ENCODE assay signal across 8 mouse cellular contexts in the genomic region with DNA sequence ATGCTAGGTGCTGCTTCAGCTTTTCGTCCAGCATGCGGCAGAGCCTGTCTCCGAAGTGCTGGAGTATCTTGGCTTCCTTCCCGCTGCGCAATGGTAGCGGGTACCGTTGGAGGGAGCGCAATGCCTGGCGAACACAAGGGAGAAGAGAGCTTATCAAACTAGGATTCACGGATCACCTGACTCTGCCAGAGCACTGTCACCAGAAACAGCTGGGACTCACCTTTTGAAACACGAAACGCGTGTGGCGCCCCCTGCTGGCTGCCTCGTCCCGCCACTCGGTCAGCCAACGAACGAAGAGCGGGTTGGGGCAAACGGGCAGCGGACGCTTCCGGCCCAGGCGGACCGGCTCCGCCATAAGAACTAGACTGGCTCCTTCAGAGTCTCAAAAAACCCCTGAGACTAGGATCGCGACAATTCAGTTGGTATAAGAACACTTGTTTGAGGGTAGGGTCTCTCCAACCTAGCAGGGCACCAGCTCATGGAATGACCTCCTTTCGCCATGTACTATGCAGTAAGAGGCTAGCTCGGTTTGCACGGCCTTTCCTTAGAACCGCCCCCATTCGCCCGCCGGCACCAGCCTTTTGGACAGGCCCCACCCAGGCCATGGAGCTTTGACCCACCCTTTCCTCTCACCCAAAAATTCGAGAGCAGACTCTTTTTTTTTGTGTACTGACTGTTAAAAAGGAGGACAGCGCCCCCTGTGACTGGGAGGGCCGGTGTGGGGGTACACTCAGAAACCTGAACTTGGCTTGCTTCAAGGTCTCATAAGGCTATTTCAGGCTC. TPM values are rescaled to one million over a fixed set of nuclear protein-coding genes. Genes with fewer than 3 reads are reported as not detected.
DNase-seq lines count a peak whose midpoint lies in the region; ATAC-seq and TF ChIP-seq lines count a peak whose summit lies in the region.

Mus81 (minus strand) TSS at position 635 of the 783 bp plus-strand sequence.

- peak within 1 kb of the TSS; percentile 94 for H3K4me3 ChIP-seq in bone marrow, adult 2 months (replicated peaks; ENCODE audit: control insufficient read depth, low read depth, low read length)
- H3K4me3 ChIP-seq in heart, embryonic 10.5 days: peak within 1 kb of the TSS; percentile 68
- H3K4me3 ChIP-seq in kidney, embryonic 15.5 days (replicated peaks): peak within 1 kb of the TSS; percentile 61

- H3K4me1 ChIP-seq in bone marrow, adult 2 months (ENCODE audit: control insufficient read depth, insufficient read depth, low read length): peaks cover 2% of the 10 kb centered on the region; the same call in 1 of the 2 replicates
- peaks cover 38% of the 10 kb centered on the region for H3K4me1 ChIP-seq in heart, embryonic 10.5 days
- H3K4me1 ChIP-seq in kidney, embryonic 15.5 days: peaks cover 51% of the 10 kb centered on the region

- TF ChIP-seq CTCF in bone marrow, adult 2 months (IDR thresholded peaks at IDR 0.05; ENCODE audit: control insufficient read depth, insufficient read depth, low read length): peak; percentile 86

- TF ChIP-seq POLR2A in bone marrow, adult 2 months (IDR thresholded peaks at IDR 0.05; ENCODE audit: borderline replicate concordance, control insufficient read depth, low read depth, low read length): peak; percentile 78

- DNase-seq in A20 (ENCODE audit: low read depth, low spot score): peak; percentile 97
- peak; percentile 98 for DNase-seq in heart, embryonic 10.5 days (ENCODE audit: low spot score)
- DNase-seq in liver: peak; percentile 96
- peak; percentile 96 to 99 for DNase-seq in spleen, postnatal 4 days (ENCODE audit: low spot score in 2 of 2)

- peak; percentile 47 for ATAC-seq in erythroblast, adult 5-6 weeks (replicated peaks; ENCODE audit: low FRiP score, poor library complexity, severe bottlenecking)
- ATAC-seq in kidney, embryonic 15.5 days (replicated peaks; ENCODE audit: low FRiP score): peak; percentile 81
- ATAC-seq in monocyte, adult 5-6 weeks (replicated peaks; ENCODE audit: insufficient number of reproducible peaks, low FRiP score, low TSS enrichment, poor library complexity, severe bottlenecking): peak; percentile 19

- H3K27ac ChIP-seq in bone marrow, adult 2 months (ENCODE audit: control insufficient read depth, insufficient read depth, low read depth, low read length, poor library complexity): peak within 1 kb of the TSS; percentile 94
- peak within 1 kb of the TSS; percentile 97 for H3K27ac ChIP-seq in heart, embryonic 10.5 days
- H3K27ac ChIP-seq in kidney, embryonic 15.5 days: peak within 1 kb of the TSS; percentile 100

- WGBS in bone marrow, adult 2 months: under 1% methylated on average over 39 of the region's 39 CpGs
- under 1% methylated on average over 39 of the region's 39 CpGs for WGBS in heart, embryonic 10.5 days
- WGBS in kidney, embryonic 15.5 days: under 1% methylated on average over 39 of the region's 39 CpGs

- H3K9me3 ChIP-seq in heart, embryonic 10.5 days: no peaks in the 10 kb centered on the region
- no peaks in the 10 kb centered on the region for H3K9me3 ChIP-seq in kidney, embryonic 15.5 days (replicated peaks)

- peak within 1 kb of the TSS; percentile 76 for H3K4me2 ChIP-seq in kidney, embryonic 15.5 days

- H3K9ac ChIP-seq in kidney, embryonic 15.5 days: peak within 1 kb of the TSS; percentile 63

- H3K36me3 ChIP-seq in heart, embryonic 10.5 days: peaks cover 50% of the 10 kb centered on the region
- H3K36me3 ChIP-seq in kidney, embryonic 15.5 days: peaks cover 46% of the 10 kb centered on the region

- H3K27me3 ChIP-seq in heart, embryonic 10.5 days (ENCODE audit: insufficient read depth, poor library complexity, severe bottlenecking): no peaks in the 10 kb centered on the region
- no peaks in the 10 kb centered on the region for H3K27me3 ChIP-seq in kidney, embryonic 15.5 days

RNA-seq across cellular contexts. Expression of gene Mus81, which starts in this region (rescaled TPM):
- 43.1 and 55.9 TPM in 2 replicates for polyA plus RNA-seq in bone marrow, adult 2 months (2011; ENCODE audit: insufficient read depth, insufficient read length, low replicate concordance, missing spikeins)
- 12.5 and 18.6 TPM in 2 replicates for total RNA-seq in erythroblast, adult 5-6 weeks (2015; ENCODE audit: low replicate concordance)
- total RNA-seq in erythroblast, adult 5-6 weeks (2017; ENCODE audit: low replicate concordance): 1.8 and 8.3 TPM in 2 replicates
- polyA plus RNA-seq in heart, embryonic 10.5 days (2016; fragmentation: Nextera tagmentation; extraction: Ambion mirVana): 41.7 and 44.7 TPM in 2 replicates
- 37.0 and 47.4 TPM in 2 replicates for polyA plus RNA-seq in kidney, embryonic 15.5 days (2015; fragmentation: Nextera tagmentation; extraction: Ambion mirVana)
- total RNA-seq in monocyte, adult 5-6 weeks (2017): 8.7 to 20.2 TPM (median 11.6 TPM) in 3 replicates

Comparison
In these comparisons a context has a peak if more than half of its experiments do, and no peak if none do; other contexts are left out.
1. Peak in every context shown above with its lines: DNase-seq, ATAC-seq, H3K4me3 ChIP-seq and H3K27ac ChIP-seq.
2. ATAC-seq: peak in every context shown above with its lines; median percentile 81 in kidney, embryonic 15.5 days; 47 in erythroblast, adult 5-6 weeks; 19 in monocyte, adult 5-6 weeks.